Mouse (Mus musculus): ENCODE results near the gene Psmd11. TPM values are rescaled to one million over a fixed set of nuclear protein-coding genes. Genes with fewer than 3 reads are reported as not detected.
"Not testable (repeated sequence)": the region's sequence is repeated elsewhere in the genome, so short reads cannot be mapped to it uniquely, and the experiment has no call there.

Gene Psmd11
- 336 and 357 TPM in 2 replicates for polyA plus RNA-seq (2015; fragmentation: Nextera tagmentation; extraction: Ambion mirVana)

DNA sequence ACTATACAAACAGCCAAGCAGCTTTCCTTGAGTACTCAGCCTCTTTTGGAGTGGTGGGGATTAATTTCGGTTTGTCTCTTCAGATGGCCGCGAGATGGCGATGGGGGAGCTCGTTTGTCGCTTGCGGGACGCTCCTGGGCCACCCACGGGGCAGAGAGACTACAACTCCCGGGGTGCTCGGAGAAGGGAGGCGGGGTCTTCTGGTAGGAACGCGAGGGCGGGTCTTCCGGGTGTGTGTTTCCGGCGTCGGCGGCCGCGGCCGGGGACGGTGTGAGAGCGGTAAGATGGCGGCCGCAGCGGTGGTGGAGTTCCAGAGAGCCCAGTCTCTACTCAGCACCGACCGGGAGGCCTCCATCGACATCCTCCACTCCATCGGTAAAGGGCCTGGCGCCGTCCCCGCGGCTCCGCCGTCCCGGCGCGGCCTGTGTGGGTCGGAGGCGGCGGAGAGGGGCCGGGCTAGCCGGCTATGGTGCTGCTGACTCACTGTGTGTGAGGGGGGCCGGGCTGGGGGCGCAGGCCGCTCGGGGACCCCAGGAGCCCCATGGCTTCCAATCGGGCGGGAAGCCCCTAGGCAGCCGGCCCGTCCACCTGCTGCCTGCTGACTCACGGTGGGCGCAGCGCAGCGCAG lies at the start of gene Psmd11:
Gene Psmd11, plus strand, starts transcription at position 235 of the 628 bp plus-strand sequence.
- peak within 1 kb of the TSS; percentile 93 for H3K4me3 ChIP-seq (replicated peaks; ENCODE audit: low read length)
- no peaks in the 10 kb centered on the region for H3K27me3 ChIP-seq (replicated peaks; ENCODE audit: control insufficient read depth, insufficient read depth, low read length)
- H3K4me2 ChIP-seq (ENCODE audit: low read length), result peak within 1 kb of the TSS; percentile 90
- 0% methylated on average over 56 of the region's 58 CpGs for WGBS
- H3K27ac ChIP-seq (ENCODE audit: low read length), result peak within 1 kb of the TSS; percentile 86
- ATAC-seq, result peak; percentile 100
- no peaks in the 10 kb centered on the region for H3K9me3 ChIP-seq (ENCODE audit: control insufficient read depth, low read length)
- H3K4me1 ChIP-seq (replicated peaks; ENCODE audit: control insufficient read depth, insufficient read depth, low read length), result peaks cover 11% of the 10 kb centered on the region
- H3K36me3 ChIP-seq (ENCODE audit: control insufficient read depth, insufficient read depth), result peaks cover 6% of the 10 kb centered on the region
- H3K9ac ChIP-seq (replicated peaks; ENCODE audit: low read depth, low read length), result peak within 1 kb of the TSS; percentile 93

- not testable (repeated sequence) for H3K4me2 ChIP-seq (ENCODE audit: low read length); H3K9ac ChIP-seq (replicated peaks; ENCODE audit: low read depth, low read length); H3K4me3 ChIP-seq (replicated peaks; ENCODE audit: low read length); H3K27ac ChIP-seq (ENCODE audit: low read length); H3K27me3 ChIP-seq (replicated peaks; ENCODE audit: control insufficient read depth, insufficient read depth, low read length); H3K36me3 ChIP-seq (ENCODE audit: control insufficient read depth, insufficient read depth); H3K9me3 ChIP-seq (ENCODE audit: control insufficient read depth, low read length); ATAC-seq
- H3K4me1 ChIP-seq (replicated peaks; ENCODE audit: control insufficient read depth, insufficient read depth, low read length), result peaks cover 15% of the 10 kb centered on the region
- WGBS, result 93% methylated on average over 7 of the region's 7 CpGs
Observed at GRCm38 (mm10) chr11:80379184-80379583, 49.2 kb upstream of the Psmd11 start.

GRCm38 (mm10) chr11:80382626-80383018 lies 45.8 kb upstream of the Psmd11 start:
- WGBS, result 7% methylated on average over 12 of the region's 12 CpGs
- Histone ChIP-seq H3K4me2 (ENCODE audit: low read length) (peak overlapping the region; percentile 90), H3K4me3 (replicated peaks; ENCODE audit: low read length) (peak overlapping the region; percentile 73)

GRCm38 (mm10) chr11:80383019-80383625 lies 45.3 kb upstream of the Psmd11 start, which contains the start of gene Zfp207:
Zfp207 (plus strand) TSS chr11:80383279.
- peak within 1 kb of the TSS; percentile 65 for H3K9ac ChIP-seq (replicated peaks; ENCODE audit: low read depth, low read length)
- H3K9me3 ChIP-seq (ENCODE audit: control insufficient read depth, low read length), result no peaks in the 10 kb centered on the region
- H3K4me1 ChIP-seq (replicated peaks; ENCODE audit: control insufficient read depth, insufficient read depth, low read length), result peaks cover 31% of the 10 kb centered on the region
- no peaks in the 10 kb centered on the region for H3K27me3 ChIP-seq (replicated peaks; ENCODE audit: control insufficient read depth, insufficient read depth, low read length)
- peak within 1 kb of the TSS; percentile 73 for H3K4me3 ChIP-seq (replicated peaks; ENCODE audit: low read length)
- ATAC-seq, result peak; percentile 94
- H3K36me3 ChIP-seq (ENCODE audit: control insufficient read depth, insufficient read depth), result peaks cover 6% of the 10 kb centered on the region
- H3K4me2 ChIP-seq (ENCODE audit: low read length), result peak within 1 kb of the TSS; percentile 97
- under 1% methylated on average over 33 of the region's 33 CpGs for WGBS
- H3K27ac ChIP-seq (ENCODE audit: low read length), result peak within 1 kb of the TSS; percentile 91

More at GRCm38 (mm10) chr11:80382626-80383018, 45.8 kb upstream of the Psmd11 start:
- peak overlapping the region; percentile 65 for H3K9ac ChIP-seq (replicated peaks; ENCODE audit: low read depth, low read length)
- no peaks in the 10 kb centered on the region for H3K9me3 ChIP-seq (ENCODE audit: control insufficient read depth, low read length)
- H3K27me3 ChIP-seq (replicated peaks; ENCODE audit: control insufficient read depth, insufficient read depth, low read length), result no peaks in the 10 kb centered on the region
- H3K36me3 ChIP-seq (ENCODE audit: control insufficient read depth, insufficient read depth), result peaks cover 1% of the 10 kb centered on the region; the same call in 1 of the 2 replicates
- H3K4me1 ChIP-seq (replicated peaks; ENCODE audit: control insufficient read depth, insufficient read depth, low read length), result peaks cover 31% of the 10 kb centered on the region
- H3K27ac ChIP-seq (ENCODE audit: low read length), result peak overlapping the region; percentile 91
- peak; percentile 21; the same call in 1 of the 2 replicates for ATAC-seq

GRCm38 (mm10) chr11:80383626-80384046 lies 44.8 kb upstream of the Psmd11 start:
- Histone ChIP-seq H3K27ac (ENCODE audit: low read length) (peak overlapping the region; percentile 91), H3K4me3 (replicated peaks; ENCODE audit: low read length) (peak overlapping the region; percentile 73), H3K4me2 (ENCODE audit: low read length) (peak overlapping the region; percentile 28; the same call in 1 of the 2 replicates), H3K9ac (replicated peaks; ENCODE audit: low read depth, low read length) (peak overlapping the region; percentile 65), H3K36me3 (ENCODE audit: control insufficient read depth, insufficient read depth) (peaks cover 9% of the 10 kb centered on the region), H3K9me3 (ENCODE audit: control insufficient read depth, low read length) (no peaks in the 10 kb centered on the region), H3K4me1 (replicated peaks; ENCODE audit: control insufficient read depth, insufficient read depth, low read length) (peaks cover 31% of the 10 kb centered on the region), H3K27me3 (replicated peaks; ENCODE audit: control insufficient read depth, insufficient read depth, low read length) (no peaks in the 10 kb centered on the region)
- ATAC-seq, result peak; percentile 14
- WGBS, result under 1% methylated on average over 20 of the region's 20 CpGs

DNA sequence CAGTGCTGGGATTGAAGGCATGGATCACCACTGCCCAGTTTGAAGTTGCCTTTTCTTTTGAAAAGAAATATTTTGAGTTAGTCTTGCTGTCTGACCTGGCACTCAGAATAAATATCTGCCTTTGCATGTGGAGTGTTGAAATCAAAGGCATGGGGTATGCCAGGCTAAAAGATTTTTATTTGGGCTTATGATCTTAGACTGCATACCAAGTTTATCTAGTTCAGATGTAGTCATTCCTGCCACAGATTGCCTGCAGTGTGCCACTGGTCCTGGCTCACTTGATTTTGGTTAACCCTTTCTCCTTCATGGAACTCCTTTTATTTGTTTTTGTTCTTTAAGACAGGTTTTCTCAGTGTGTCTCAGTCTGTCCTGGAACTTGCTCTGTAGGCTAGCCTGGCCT lies 44.0 kb upstream of the Psmd11 start:
- no peak for ATAC-seq
- Histone ChIP-seq H3K4me1 (replicated peaks; ENCODE audit: control insufficient read depth, insufficient read depth, low read length) (peaks cover 31% of the 10 kb centered on the region), H3K27me3 (replicated peaks; ENCODE audit: control insufficient read depth, insufficient read depth, low read length) (no peaks in the 10 kb centered on the region), H3K27ac (ENCODE audit: low read length) (no peak overlapping the region), H3K36me3 (ENCODE audit: control insufficient read depth, insufficient read depth) (peaks cover 12% of the 10 kb centered on the region), H3K4me2 (ENCODE audit: low read length) (peak overlapping the region; percentile 97), H3K4me3 (replicated peaks; ENCODE audit: low read length) (peak overlapping the region; percentile 61), H3K9me3 (ENCODE audit: control insufficient read depth, low read length) (no peaks in the 10 kb centered on the region), H3K9ac (replicated peaks; ENCODE audit: low read depth, low read length) (peak overlapping the region; percentile 56)

DNA sequence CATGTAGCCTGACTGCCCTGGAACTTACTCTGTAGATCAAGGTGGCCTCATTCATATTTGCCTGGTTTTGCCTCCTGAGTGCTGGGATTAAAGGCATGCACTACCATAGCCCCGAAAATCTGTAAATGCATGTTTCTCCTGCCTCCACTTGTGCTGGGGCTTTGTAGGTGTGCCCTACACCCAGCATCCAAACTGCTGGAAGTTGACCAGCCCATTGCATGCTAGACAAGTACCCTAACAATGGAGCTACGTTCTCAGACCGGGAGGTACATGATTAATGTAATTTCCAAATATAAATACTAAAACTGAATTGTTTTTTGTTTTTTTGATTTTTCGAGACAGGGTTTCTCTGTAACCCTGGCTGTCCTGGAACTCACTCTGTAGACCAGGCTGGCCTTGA lies 43.4 kb upstream of the Psmd11 start:
- 48% methylated on average over 4 of the region's 4 CpGs for WGBS
- ATAC-seq, result no peak
- Histone ChIP-seq H3K9me3 (ENCODE audit: control insufficient read depth, low read length) (no peaks in the 10 kb centered on the region), H3K4me2 (ENCODE audit: low read length) (peak overlapping the region; percentile 97), H3K27ac (ENCODE audit: low read length) (no peak overlapping the region), H3K36me3 (ENCODE audit: control insufficient read depth, insufficient read depth) (peaks cover 14% of the 10 kb centered on the region), H3K4me1 (replicated peaks; ENCODE audit: control insufficient read depth, insufficient read depth, low read length) (peaks cover 31% of the 10 kb centered on the region), H3K27me3 (replicated peaks; ENCODE audit: control insufficient read depth, insufficient read depth, low read length) (no peaks in the 10 kb centered on the region), H3K9ac (replicated peaks; ENCODE audit: low read depth, low read length) (peak overlapping the region; percentile 56), H3K4me3 (replicated peaks; ENCODE audit: low read length) (peak overlapping the region; percentile 61)

DNA sequence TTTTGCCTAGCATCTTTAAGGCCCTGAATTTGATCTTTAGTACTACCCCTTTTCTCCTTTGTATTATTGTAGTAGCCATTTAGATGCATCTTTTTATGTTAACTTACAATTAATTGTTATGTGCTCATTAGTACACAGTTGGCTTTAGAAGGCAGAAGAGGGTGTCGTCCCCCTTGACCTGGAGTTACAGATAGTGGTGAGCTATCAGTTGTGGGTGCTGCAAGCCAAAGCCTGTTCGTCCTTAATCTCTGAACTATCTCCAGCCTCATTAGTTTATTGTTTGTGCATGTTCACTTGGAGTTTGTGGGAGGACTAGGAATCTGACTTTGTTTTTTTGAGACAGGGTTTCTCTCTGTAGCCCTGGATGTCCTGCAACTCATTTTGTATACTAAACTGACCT lies 41.6 kb upstream of the Psmd11 start:
- WGBS, result 60% methylated on average over 2 of the region's 2 CpGs
- peaks cover 30% of the 10 kb centered on the region for H3K4me1 ChIP-seq (replicated peaks; ENCODE audit: control insufficient read depth, insufficient read depth, low read length)
- no peak overlapping the region for H3K4me3 ChIP-seq (replicated peaks; ENCODE audit: low read length)
- peaks cover 21% of the 10 kb centered on the region for H3K36me3 ChIP-seq (ENCODE audit: control insufficient read depth, insufficient read depth)
- H3K27me3 ChIP-seq (replicated peaks; ENCODE audit: control insufficient read depth, insufficient read depth, low read length), result no peaks in the 10 kb centered on the region
- no peak overlapping the region for H3K27ac ChIP-seq (ENCODE audit: low read length)
- no peaks in the 10 kb centered on the region for H3K9me3 ChIP-seq (ENCODE audit: control insufficient read depth, low read length)
- no peak for ATAC-seq
- H3K9ac ChIP-seq (replicated peaks; ENCODE audit: low read depth, low read length), result no peak overlapping the region
- peak overlapping the region; percentile 97 for H3K4me2 ChIP-seq (ENCODE audit: low read length)

DNA sequence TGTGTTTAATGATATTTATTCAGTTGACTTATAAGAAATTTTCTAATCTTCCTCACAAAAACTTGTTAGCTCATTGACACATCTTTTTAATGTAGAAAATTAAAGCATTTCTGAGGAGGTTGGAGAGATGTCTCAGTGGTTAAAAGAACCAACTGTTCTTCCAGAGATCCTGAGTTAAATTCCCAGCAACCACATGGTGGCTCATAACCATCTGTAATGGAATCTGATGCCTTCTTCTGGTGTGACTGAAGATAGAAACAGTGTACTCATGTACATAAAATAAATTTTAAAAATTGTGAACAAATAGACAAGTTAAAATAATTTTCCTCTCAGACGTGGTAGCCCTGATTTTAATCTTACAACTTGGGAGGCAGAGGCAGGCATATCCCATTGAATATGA lies 38.5 kb upstream of the Psmd11 start:
- Histone ChIP-seq H3K9ac (replicated peaks; ENCODE audit: low read depth, low read length) (no peak overlapping the region), H3K9me3 (ENCODE audit: control insufficient read depth, low read length) (no peaks in the 10 kb centered on the region), H3K27me3 (replicated peaks; ENCODE audit: control insufficient read depth, insufficient read depth, low read length) (no peaks in the 10 kb centered on the region), H3K4me2 (ENCODE audit: low read length) (no peak overlapping the region), H3K27ac (ENCODE audit: low read length) (no peak overlapping the region), H3K36me3 (ENCODE audit: control insufficient read depth, insufficient read depth) (peaks cover 35% of the 10 kb centered on the region), H3K4me1 (replicated peaks; ENCODE audit: control insufficient read depth, insufficient read depth, low read length) (peaks cover 17% of the 10 kb centered on the region), H3K4me3 (replicated peaks; ENCODE audit: low read length) (no peak overlapping the region)
- no peak for ATAC-seq
- 86% methylated on average over 1 of the region's 1 CpGs for WGBS

Measured in forebrain, embryonic 16.5 days (tissue).